Mouse (Mus musculus) stomach, postnatal 0 days (tissue): Measurements from ENCODE around the gene Zfp385a.

Experiments used
- CTCF ChIP-seq: IDR thresholded peaks from 2 replicates; pipeline ENCODE4 v1.5.1; 2016; ENCODE audit warnings: antibody characterized with exemption, low read depth, mild to moderate bottlenecking, moderate library complexity
- EP300 ChIP-seq: optimal IDR thresholded peaks from 2 replicates; pipeline ENCODE3; 2016; ENCODE audit warnings: antibody characterized with exemption

GRCm38 (mm10) chr15:103290843-103291242, 49.0 kb downstream of the Zfp385a start:
- TF ChIP-seq CTCF (no peak), EP300 (no peak)
